Mouse (Mus musculus): ENCODE results near the gene Mgat2. TPM values are rescaled to one million over a fixed set of nuclear protein-coding genes. Genes with fewer than 3 reads are reported as not detected.

Mgat2 gene
- polyA plus RNA-seq, 1 experiment from 2014 or later, result 44.9 TPM

DNA sequence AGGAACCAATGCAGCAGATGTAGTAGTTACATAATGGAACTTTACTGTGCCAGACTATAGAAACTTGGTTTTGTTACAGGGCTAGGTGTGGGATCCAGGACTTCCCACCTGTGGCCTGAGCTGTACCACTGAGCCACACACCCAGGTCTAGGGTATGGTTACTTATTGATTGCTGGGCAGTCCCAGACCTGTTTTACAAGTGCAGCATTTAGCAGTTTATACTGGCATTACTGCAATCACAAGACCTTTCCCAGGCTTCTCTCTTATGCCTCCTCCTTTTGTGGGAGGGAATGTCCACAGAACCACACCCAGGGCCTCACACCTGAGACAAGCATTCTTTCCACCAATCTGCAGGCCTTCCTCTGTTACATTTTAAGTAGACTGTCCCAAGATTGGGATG is 15.0 kb downstream of the Mgat2 start:
- Histone ChIP-seq H3K4me3 (ENCODE audit: low read depth, low read length) (peak overlapping the region; percentile 99), H3K36me3 (ENCODE audit: control insufficient read depth, insufficient read depth, low read length) (peaks cover 23% of the 10 kb centered on the region; the same call in 1 of the 2 replicates), H3K27me3 (replicated peaks; ENCODE audit: control insufficient read depth, insufficient read depth, low read length) (no peaks in the 10 kb centered on the region), H3K27ac (ENCODE audit: low read depth, low read length) (no peak overlapping the region), H3K4me2 (peak overlapping the region; percentile 82), H3K9me3 (ENCODE audit: control insufficient read depth, low read length) (no peaks in the 10 kb centered on the region), H3K4me1 (replicated peaks; ENCODE audit: control insufficient read depth, insufficient read depth, low read length) (peaks cover 13% of the 10 kb centered on the region), H3K9ac (ENCODE audit: low read depth, low read length) (no peak overlapping the region)
- no peak for DNase-seq (ENCODE audit: low spot score)
- ATAC-seq (replicated peaks; ENCODE audit: low FRiP score), result no peak

DNA sequence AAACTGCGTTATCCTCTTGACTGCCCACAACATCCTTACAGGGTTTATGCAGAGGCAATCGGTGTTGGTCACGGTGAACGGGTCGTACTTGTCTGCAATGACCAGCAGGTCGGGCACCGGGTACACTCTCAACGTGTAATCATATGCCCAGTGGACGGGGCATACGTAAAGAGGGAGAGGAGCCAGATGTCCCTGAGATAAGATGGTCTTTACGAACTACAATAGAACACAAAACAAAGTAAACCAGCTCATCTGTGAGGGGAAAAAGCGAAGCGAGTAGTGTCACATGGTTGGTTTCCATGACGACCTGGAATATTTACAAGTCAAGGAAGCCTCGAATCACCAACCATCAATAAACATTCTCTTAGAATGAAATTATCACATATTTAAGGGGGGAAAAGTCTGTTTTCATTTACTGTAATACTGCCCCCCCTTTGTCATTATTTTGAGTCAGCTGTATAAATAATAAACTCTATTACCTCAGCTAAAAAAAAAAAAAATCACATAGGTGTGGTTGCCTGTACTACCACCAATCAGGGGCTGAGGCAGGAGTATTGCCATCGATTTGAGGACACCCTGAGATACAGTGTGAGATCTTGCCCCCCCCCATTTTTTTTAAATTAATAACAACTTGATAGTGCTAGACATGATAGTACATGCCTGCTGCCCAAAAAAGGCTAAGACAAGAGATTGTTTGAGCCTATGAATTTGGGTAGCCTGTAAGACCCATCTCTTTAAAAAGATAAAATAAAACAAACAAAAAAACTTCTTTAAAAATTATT is 20.3 kb downstream of the Mgat2 start, which contains the start of gene Gm49384:
TSS of gene Gm49384 (minus strand) at position 216 of the 782 bp plus-strand sequence.
- Histone ChIP-seq H3K27me3 (replicated peaks; ENCODE audit: control insufficient read depth, insufficient read depth, low read length) (no peaks in the 10 kb centered on the region), H3K27ac (ENCODE audit: low read depth, low read length) (no peak within 1 kb of the TSS), H3K4me3 (ENCODE audit: low read depth, low read length) (no peak within 1 kb of the TSS), H3K4me2 (no peak within 1 kb of the TSS), H3K36me3 (ENCODE audit: control insufficient read depth, insufficient read depth, low read length) (peaks cover 26% of the 10 kb centered on the region), H3K4me1 (replicated peaks; ENCODE audit: control insufficient read depth, insufficient read depth, low read length) (peaks cover 3% of the 10 kb centered on the region), H3K9ac (ENCODE audit: low read depth, low read length) (no peak within 1 kb of the TSS), H3K9me3 (ENCODE audit: control insufficient read depth, low read length) (no peaks in the 10 kb centered on the region)
- ATAC-seq (replicated peaks; ENCODE audit: low FRiP score) (no peak), DNase-seq (ENCODE audit: low spot score) (no peak)
- whole genome bisulfite sequencing, result 84% methylated on average over 16 of the region's 16 CpGs

- Histone ChIP-seq H3K4me1 (replicated peaks; ENCODE audit: control insufficient read depth, insufficient read depth, low read length) (no peaks in the 10 kb centered on the region), H3K4me2 (no peak overlapping the region), H3K9me3 (ENCODE audit: control insufficient read depth, low read length) (no peaks in the 10 kb centered on the region), H3K27me3 (replicated peaks; ENCODE audit: control insufficient read depth, insufficient read depth, low read length) (no peaks in the 10 kb centered on the region), H3K36me3 (ENCODE audit: control insufficient read depth, insufficient read depth, low read length) (peaks cover 20% of the 10 kb centered on the region), H3K9ac (ENCODE audit: low read depth, low read length) (no peak overlapping the region), H3K27ac (ENCODE audit: low read depth, low read length) (no peak overlapping the region), H3K4me3 (ENCODE audit: low read depth, low read length) (no peak overlapping the region)
- DNase-seq (ENCODE audit: low spot score) (no peak), ATAC-seq (replicated peaks; ENCODE audit: low FRiP score) (no peak)
- WGBS, result 91% methylated on average over 8 of the region's 8 CpGs
These were observed 23.4 kb downstream of the Mgat2 start for GRCm38 (mm10) chr12:69207396-69207795.

DNA sequence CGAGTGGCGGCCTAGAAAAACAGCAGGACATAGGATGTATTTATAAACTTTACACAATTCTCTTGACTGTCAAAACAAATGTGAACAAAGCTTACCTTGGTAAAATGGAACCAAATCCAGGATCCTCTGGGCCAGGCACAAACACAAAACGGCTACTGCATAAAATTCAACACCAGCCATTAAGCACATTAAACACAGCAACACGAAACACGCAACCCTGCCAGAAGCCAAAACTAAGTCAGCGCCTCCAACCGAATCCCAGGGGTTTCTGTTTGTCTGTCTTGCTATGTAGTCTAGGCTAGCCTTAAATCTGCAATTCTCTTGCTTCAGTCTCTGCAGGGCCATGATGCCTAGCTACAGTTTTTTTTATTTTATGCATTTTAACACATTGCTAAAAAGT is 24.0 kb downstream of the Mgat2 start:
- Histone ChIP-seq H3K4me3 (ENCODE audit: low read depth, low read length) (no peak overlapping the region), H3K27ac (ENCODE audit: low read depth, low read length) (no peak overlapping the region), H3K9ac (ENCODE audit: low read depth, low read length) (no peak overlapping the region), H3K27me3 (replicated peaks; ENCODE audit: control insufficient read depth, insufficient read depth, low read length) (no peaks in the 10 kb centered on the region), H3K36me3 (ENCODE audit: control insufficient read depth, insufficient read depth, low read length) (peaks cover 19% of the 10 kb centered on the region), H3K9me3 (ENCODE audit: control insufficient read depth, low read length) (no peaks in the 10 kb centered on the region), H3K4me1 (replicated peaks; ENCODE audit: control insufficient read depth, insufficient read depth, low read length) (no peaks in the 10 kb centered on the region), H3K4me2 (no peak overlapping the region)
- ATAC-seq (replicated peaks; ENCODE audit: low FRiP score) (no peak), DNase-seq (ENCODE audit: low spot score) (no peak)
- 97% methylated on average over 7 of the region's 7 CpGs for WGBS

GRCm38 (mm10) chr12:69208520-69208919 is 24.6 kb downstream of the Mgat2 start:
- Histone ChIP-seq H3K9me3 (ENCODE audit: control insufficient read depth, low read length) (no peaks in the 10 kb centered on the region), H3K36me3 (ENCODE audit: control insufficient read depth, insufficient read depth, low read length) (peaks cover 21% of the 10 kb centered on the region), H3K4me3 (ENCODE audit: low read depth, low read length) (no peak overlapping the region), H3K27ac (ENCODE audit: low read depth, low read length) (no peak overlapping the region), H3K9ac (ENCODE audit: low read depth, low read length) (no peak overlapping the region), H3K4me2 (no peak overlapping the region), H3K4me1 (replicated peaks; ENCODE audit: control insufficient read depth, insufficient read depth, low read length) (no peaks in the 10 kb centered on the region), H3K27me3 (replicated peaks; ENCODE audit: control insufficient read depth, insufficient read depth, low read length) (no peaks in the 10 kb centered on the region)
- no peak for ATAC-seq (replicated peaks; ENCODE audit: low FRiP score)
- WGBS, result 79% methylated on average over 2 of the region's 2 CpGs
- no peak for DNase-seq (ENCODE audit: low spot score)

DNA sequence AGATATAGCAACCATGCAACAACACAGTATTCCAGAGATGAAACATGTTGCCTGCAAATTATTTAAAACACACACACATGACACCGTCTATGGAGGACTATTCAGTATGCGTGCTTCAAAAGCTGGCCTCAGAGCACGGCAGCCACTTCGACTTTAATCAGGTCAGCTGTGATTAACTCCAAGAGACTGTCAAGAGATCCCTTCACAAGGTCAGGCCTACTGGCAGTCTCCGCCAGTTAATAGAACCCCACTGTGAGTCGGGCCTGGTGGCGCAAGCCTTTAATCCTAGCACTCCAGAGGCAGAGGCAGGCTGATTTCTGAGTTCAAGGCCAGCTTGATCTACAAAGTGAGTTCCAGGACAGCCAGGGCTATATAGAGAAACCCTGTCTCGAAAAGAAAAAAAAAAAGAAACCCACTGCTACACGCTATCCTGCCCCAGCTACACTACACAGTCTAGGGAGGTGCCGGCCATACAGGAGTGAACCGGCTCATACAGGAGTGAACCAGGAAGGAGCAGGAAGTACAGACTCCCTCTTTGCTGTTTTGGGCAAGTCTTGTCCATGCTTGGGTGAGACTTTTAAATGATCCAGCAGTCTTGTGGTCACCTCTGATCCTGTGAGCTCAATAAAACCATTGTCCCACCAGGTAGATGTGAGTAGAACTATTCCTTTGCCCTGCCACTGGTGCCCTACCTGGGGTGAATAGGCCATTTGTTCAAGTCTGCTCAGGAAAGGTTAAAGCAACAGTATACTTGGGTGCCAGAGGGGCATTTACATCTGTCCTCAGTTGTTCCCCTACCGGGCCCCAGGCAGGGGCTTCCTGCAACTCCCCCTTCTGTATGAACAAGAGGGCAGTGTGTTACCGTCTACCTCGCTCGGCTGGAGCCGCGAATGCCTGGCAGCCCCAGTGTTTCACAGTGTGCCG is 26.4 kb downstream of the Mgat2 start:
- Histone ChIP-seq H3K36me3 (ENCODE audit: control insufficient read depth, insufficient read depth, low read length) (peaks cover 25% of the 10 kb centered on the region), H3K4me2 (no peak overlapping the region), H3K27ac (ENCODE audit: low read depth, low read length) (no peak overlapping the region), H3K4me3 (ENCODE audit: low read depth, low read length) (no peak overlapping the region), H3K4me1 (replicated peaks; ENCODE audit: control insufficient read depth, insufficient read depth, low read length) (no peaks in the 10 kb centered on the region), H3K27me3 (replicated peaks; ENCODE audit: control insufficient read depth, insufficient read depth, low read length) (no peaks in the 10 kb centered on the region), H3K9ac (ENCODE audit: low read depth, low read length) (no peak overlapping the region), H3K9me3 (ENCODE audit: control insufficient read depth, low read length) (no peaks in the 10 kb centered on the region)
- ATAC-seq (replicated peaks; ENCODE audit: low FRiP score), result no peak
- no peak for DNase-seq (ENCODE audit: low spot score)
- 95% methylated on average over 18 of the region's 18 CpGs for WGBS

GRCm38 (mm10) chr12:69211057-69211456 is 27.1 kb downstream of the Mgat2 start:
- H3K36me3 ChIP-seq (ENCODE audit: control insufficient read depth, insufficient read depth, low read length), result peaks cover 28% of the 10 kb centered on the region
- no peak overlapping the region for H3K27ac ChIP-seq (ENCODE audit: low read depth, low read length)
- no peaks in the 10 kb centered on the region for H3K4me1 ChIP-seq (replicated peaks; ENCODE audit: control insufficient read depth, insufficient read depth, low read length)
- ATAC-seq (replicated peaks; ENCODE audit: low FRiP score) (no peak), DNase-seq (ENCODE audit: low spot score) (no peak)
- H3K4me3 ChIP-seq (ENCODE audit: low read depth, low read length), result no peak overlapping the region
- no peak overlapping the region for H3K9ac ChIP-seq (ENCODE audit: low read depth, low read length)
- H3K9me3 ChIP-seq (ENCODE audit: control insufficient read depth, low read length), result no peaks in the 10 kb centered on the region
- no peaks in the 10 kb centered on the region for H3K27me3 ChIP-seq (replicated peaks; ENCODE audit: control insufficient read depth, insufficient read depth, low read length)
- 84% methylated on average over 5 of the region's 5 CpGs for WGBS
- no peak overlapping the region for H3K4me2 ChIP-seq

- WGBS, result 90% methylated on average over 13 of the region's 13 CpGs
- no peak overlapping the region for H3K4me2 ChIP-seq
- H3K27me3 ChIP-seq (replicated peaks; ENCODE audit: control insufficient read depth, insufficient read depth, low read length), result no peaks in the 10 kb centered on the region
- H3K4me1 ChIP-seq (replicated peaks; ENCODE audit: control insufficient read depth, insufficient read depth, low read length), result no peaks in the 10 kb centered on the region
- no peak overlapping the region for H3K4me3 ChIP-seq (ENCODE audit: low read depth, low read length)
- H3K27ac ChIP-seq (ENCODE audit: low read depth, low read length), result no peak overlapping the region
- peaks cover 36% of the 10 kb centered on the region for H3K36me3 ChIP-seq (ENCODE audit: control insufficient read depth, insufficient read depth, low read length)
- DNase-seq (ENCODE audit: low spot score), result no peak
- no peaks in the 10 kb centered on the region for H3K9me3 ChIP-seq (ENCODE audit: control insufficient read depth, low read length)
- no peak for ATAC-seq (replicated peaks; ENCODE audit: low FRiP score)
- no peak overlapping the region for H3K9ac ChIP-seq (ENCODE audit: low read depth, low read length)
These were observed 29.3 kb downstream of the Mgat2 start for GRCm38 (mm10) chr12:69213186-69213777.
